Mouse (Mus musculus) ES-E14 (cell line): ENCODE results near the gene Washc2. TPM values are rescaled to one million over a fixed set of nuclear protein-coding genes. Genes with fewer than 3 reads are reported as not detected.

Source experiments
- DNase-seq: peaks from one replicate; pipeline ENCODE4 v3.0.0-alpha.2; 2013; ENCODE audit warnings: low read depth, low spot score
- H3K27ac ChIP-seq: 2 replicates; pipeline ENCODE4 v1.5.1; 2012; ENCODE audit warnings: low read depth, mild to moderate bottlenecking, low read length, moderate library complexity, mixed read lengths; ENCODE audit not compliant: poor library complexity, insufficient read depth, severe bottlenecking
- H3K36me3 ChIP-seq: 2 replicates; pipeline ENCODE4 v1.6.1; 2012; ENCODE audit warnings: mild to moderate bottlenecking, low read length, moderate library complexity, mixed read lengths; ENCODE audit not compliant: control insufficient read depth, poor library complexity, insufficient read depth, severe bottlenecking
- H3K4me1 ChIP-seq, 2 experiments: fragments of 150-350 bp in 1 of 2; sonication (generic) in 1 of 2; 2 replicates each; pipeline ENCODE4 v1.6.1; 2012; ENCODE audit warnings: low read length in 2 of 2, mild to moderate bottlenecking in 1 of 2, mixed read lengths in 1 of 2; ENCODE audit not compliant: control insufficient read depth in 2 of 2, insufficient read depth in 2 of 2, poor library complexity in 1 of 2
- H3K4me3 ChIP-seq, 2 experiments: fragments of 150-350 bp in 1 of 2; sonication (generic) in 1 of 2; 2 replicates each; pipeline ENCODE4 v1.5.1; 2012; ENCODE audit warnings: low read length in 2 of 2, low read depth in 1 of 2, mild to moderate bottlenecking in 1 of 2, mixed read lengths in 1 of 2; ENCODE audit not compliant: insufficient read depth in 1 of 2, poor library complexity in 1 of 2, severe bottlenecking in 1 of 2
- H3K9ac ChIP-seq: 2 replicates; pipeline ENCODE4 v1.6.1; 2012; ENCODE audit warnings: low read depth, mild to moderate bottlenecking, low read length, mixed read lengths; ENCODE audit not compliant: poor library complexity, insufficient read depth, severe bottlenecking
- H3K9me3 ChIP-seq: fragments of 150-350 bp; sonication (generic); 2 replicates; pipeline ENCODE4 v1.6.1; 2012; ENCODE audit warnings: low read depth, mild to moderate bottlenecking, low read length; ENCODE audit not compliant: control insufficient read depth, insufficient read depth
- CHD2 ChIP-seq: IDR thresholded peaks from 2 replicates; pipeline ENCODE4 v1.6.1; 2014; ENCODE audit warnings: mild to moderate bottlenecking, low read depth, low read length, inconsistent platforms
- HCFC1 ChIP-seq: IDR thresholded peaks from 2 replicates; pipeline ENCODE4 v1.6.1; 2012; ENCODE audit warnings: low read length, inconsistent platforms, borderline replicate concordance; ENCODE audit not compliant: insufficient read depth
- MAFK ChIP-seq: IDR thresholded peaks from 2 replicates; pipeline ENCODE4 v1.6.1; 2014; ENCODE audit warnings: mild to moderate bottlenecking, low read depth, low read length, inconsistent platforms; ENCODE audit not compliant: insufficient read depth
- ZC3H11A ChIP-seq: IDR thresholded peaks from 2 replicates; pipeline ENCODE4 v1.6.1; 2012; ENCODE audit warnings: low read depth, mild to moderate bottlenecking, inconsistent platforms, low read length, borderline replicate concordance
- ZNF384 ChIP-seq: IDR thresholded peaks from 2 replicates; pipeline ENCODE4 v1.6.1; 2012; ENCODE audit warnings: low read depth, low read length, inconsistent platforms
- in situ Hi-C, 2 experiments: fragments of 600-800 bp; cut with MboI; formaldehyde crosslinking; loops; one replicate each; pipeline ENCODE4 v1.15.1; 2025; ENCODE audit warnings: low sequenced_read_pairs in 2 of 2, inconsistent platforms in 1 of 2; ENCODE audit not compliant: unreplicated experiment in 2 of 2
- total RNA-seq: library from RNA; depleted of rRNA; stranded (reverse); fragments of 300-350 nt; gene quantifications from 2 replicates; pipeline ENCODE4 v1.2.3, GENCODE M21; 2012

The Washc2 gene
- total RNA-seq, 1 experiment = 70.6 TPM

- in situ Hi-C loops = loop anchor here (25.0 kb wide), 1 partner anchor 284 kb away; the partner anchor contains the start of genes Gm5580 (in 2 of the 2) and Olfr214 (in 2 of the 2)
Observed at GRCm38 (mm10) chr6:116278679-116279317, 71.0 kb downstream of the Washc2 start.

GRCm38 (mm10) chr6:116281014-116281413 is 73.2 kb downstream of the Washc2 start:
- Histone ChIP-seq H3K4me3 (no peak overlapping the region), H3K36me3 (no peaks in the 10 kb centered on the region), H3K4me1 (no peaks in the 10 kb centered on the region), H3K9me3 (no peaks in the 10 kb centered on the region), H3K27ac (no peak overlapping the region), H3K9ac (no peak overlapping the region)
- in situ Hi-C loops = loop anchor here (25.0 kb wide), 1 partner anchor 281 kb away; the partner anchor contains the start of genes Gm5580 (in 2 of the 2) and Olfr214 (in 2 of the 2)
- TF ChIP-seq HCFC1 (no peak), CHD2 (no peak), ZNF384 (no peak), MAFK (no peak)
- no peak for DNase-seq

More at GRCm38 (mm10) chr6:116278679-116279317, 71.0 kb downstream of the Washc2 start:
- Histone ChIP-seq H3K36me3 (no peaks in the 10 kb centered on the region), H3K9ac (no peak overlapping the region), H3K4me3 (no peak overlapping the region), H3K4me1 (no peaks in the 10 kb centered on the region), H3K9me3 (no peaks in the 10 kb centered on the region), H3K27ac (no peak overlapping the region)
- TF ChIP-seq HCFC1 (no peak), ZC3H11A (no peak), CHD2 (no peak), MAFK (no peak), ZNF384 (no peak)
- no peak for DNase-seq

- no peaks in the 10 kb centered on the region for H3K36me3 ChIP-seq
- H3K27ac ChIP-seq = no peak overlapping the region
- in situ Hi-C loops = loop anchor here (25.0 kb wide), 1 partner anchor 280 kb away; the partner anchor contains the start of genes Gm5580 (in 2 of the 2) and Olfr214 (in 2 of the 2)
- no peak overlapping the region for H3K9ac ChIP-seq
- DNase-seq = peak; percentile 43
- no peaks in the 10 kb centered on the region for H3K9me3 ChIP-seq
- peaks cover 0 to 3% of the 10 kb centered on the region in 2 experiments; a peak in 1 of 4 replicates for H3K4me1 ChIP-seq
- no peak overlapping the region for H3K4me3 ChIP-seq
- no peak for TF ChIP-seq ZNF384
- 0 out of 2 replicates have a peak, but pooled peaks have one; percentile 21 for TF ChIP-seq ZC3H11A
- no peak for TF ChIP-seq CHD2
Observed at GRCm38 (mm10) chr6:116282546-116282945, 74.7 kb downstream of the Washc2 start.

- H3K4me1 ChIP-seq = peaks cover 0 to 3% of the 10 kb centered on the region in 2 experiments; a peak in 1 of 4 replicates
- no peak overlapping the region for H3K4me3 ChIP-seq
- H3K9me3 ChIP-seq = no peaks in the 10 kb centered on the region
- DNase-seq = no peak
- no peaks in the 10 kb centered on the region for H3K36me3 ChIP-seq
- H3K27ac ChIP-seq = no peak overlapping the region
- TF ChIP-seq HCFC1 (no peak), MAFK (no peak), CHD2 (no peak), ZC3H11A (no peak), ZNF384 (no peak)
- no peak overlapping the region for H3K9ac ChIP-seq
- in situ Hi-C loops = loop anchor here (25.0 kb wide), 1 partner anchor 279 kb away; the partner anchor contains the start of genes Gm5580 (in 2 of the 2) and Olfr214 (in 2 of the 2)
Observed at GRCm38 (mm10) chr6:116283280-116283679, 75.4 kb downstream of the Washc2 start.
